Mouse (Mus musculus): ENCODE data around the gene Gm19668.
"Not testable (repeated sequence)": the region's sequence is repeated elsewhere in the genome, so short reads cannot be mapped to it uniquely, and the experiment has no call there.

The Gm19668 gene

GRCm38 (mm10) chr10:77798921-77799508, at the start of gene Gm19668:
Gm19668 (minus strand) TSS chr10:77799133.
- no peak for DNase-seq

- DNase-seq = no peak
Observed at GRCm38 (mm10) chr10:77847538-77847937, 48.6 kb upstream of the Gm19668 start.

GRCm38 (mm10) chr10:77846961-77847360, 48.0 kb upstream of the Gm19668 start:
- DNase-seq = no peak

- DNase-seq = no peak
Observed at GRCm38 (mm10) chr10:77846503-77846902, 47.6 kb upstream of the Gm19668 start, which contains the start of gene Gm36176. Gm36176 (plus strand) TSS chr10:77846803.

DNA sequence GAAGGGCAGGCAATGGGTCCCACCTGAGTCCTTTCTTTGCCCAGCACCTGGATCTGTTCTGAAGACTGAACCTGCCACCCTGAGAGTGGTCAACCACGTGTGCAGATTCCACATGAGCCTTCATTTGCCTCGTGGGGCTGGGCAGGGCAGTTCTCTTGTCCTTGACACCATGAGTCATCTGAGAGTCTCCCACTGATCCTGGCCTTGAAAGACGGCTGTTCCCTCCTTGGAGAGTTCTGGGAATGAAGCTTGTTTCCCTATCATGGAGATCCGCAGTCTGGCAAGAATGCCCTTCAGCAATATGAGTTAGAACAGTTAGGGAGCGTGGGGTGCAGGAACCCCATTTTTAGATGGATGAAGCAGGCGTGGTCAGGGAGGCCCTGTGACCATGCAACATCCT, 40.1 kb upstream of the Gm19668 start:
- no peak for DNase-seq

- DNase-seq = no peak
Observed at GRCm38 (mm10) chr10:77835647-77836046, 36.7 kb upstream of the Gm19668 start, which contains the start of gene Krtap10-10. Krtap10-10 (plus strand) TSS chr10:77835947.

GRCm38 (mm10) chr10:77826951-77827350, 28.0 kb upstream of the Gm19668 start, which contains the start of gene Krtap10-4:
Krtap10-4 (minus strand) TSS chr10:77827095.
- peak; percentile 8 to 45 for DNase-seq

GRCm38 (mm10) chr10:77819203-77819602, 20.3 kb upstream of the Gm19668 start:
- no peak for DNase-seq

DNA sequence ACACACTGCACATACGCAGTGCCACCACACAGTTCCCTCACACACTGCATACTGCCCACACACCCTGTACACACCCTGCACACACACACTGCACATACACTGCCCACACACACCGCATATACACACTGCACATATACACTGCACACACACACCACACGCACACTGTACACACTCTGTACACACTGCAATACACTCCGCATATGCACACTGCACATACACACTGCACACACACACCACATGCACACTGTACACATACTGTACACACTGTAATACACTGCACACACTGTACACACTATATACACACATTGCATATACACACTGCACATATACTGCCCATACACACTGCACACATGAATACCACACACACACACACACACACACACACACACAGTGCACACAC, 19.6 kb upstream of the Gm19668 start:
- DNase-seq = no peak

- peak in 1 of 2 experiments; percentile 34 for DNase-seq
Observed at GRCm38 (mm10) chr10:77815514-77815913, 16.6 kb upstream of the Gm19668 start.

- no peak for DNase-seq
Observed at GRCm38 (mm10) chr10:77814382-77814781, 15.4 kb upstream of the Gm19668 start, which contains the start of gene Gm2696. Gm2696 (plus strand) TSS chr10:77814682.

GRCm38 (mm10) chr10:77811743-77812142, 12.8 kb upstream of the Gm19668 start, which contains the start of gene Gm9507:
Gm9507 (minus strand) TSS chr10:77811843.
- DNase-seq = no peak

DNA sequence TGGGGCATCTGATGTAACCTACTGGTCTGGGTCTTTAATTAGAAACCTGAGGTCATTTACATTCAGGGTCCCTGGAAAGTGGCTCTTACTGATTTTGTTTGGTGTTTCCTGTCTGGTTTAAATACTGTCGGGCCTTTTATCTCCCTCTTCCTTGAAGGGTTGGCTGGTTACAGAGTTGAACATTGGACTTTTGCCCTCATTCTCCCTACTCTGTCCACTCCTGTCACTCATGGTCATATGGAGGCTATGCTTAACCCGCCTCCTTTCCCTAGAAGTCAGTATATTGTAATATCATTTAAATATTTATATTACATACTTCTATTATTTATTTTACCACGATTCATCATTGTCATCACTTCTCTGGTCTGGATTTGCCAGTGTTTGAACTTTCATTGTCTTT, 5.2 kb upstream of the Gm19668 start:
- no peak for DNase-seq

DNA sequence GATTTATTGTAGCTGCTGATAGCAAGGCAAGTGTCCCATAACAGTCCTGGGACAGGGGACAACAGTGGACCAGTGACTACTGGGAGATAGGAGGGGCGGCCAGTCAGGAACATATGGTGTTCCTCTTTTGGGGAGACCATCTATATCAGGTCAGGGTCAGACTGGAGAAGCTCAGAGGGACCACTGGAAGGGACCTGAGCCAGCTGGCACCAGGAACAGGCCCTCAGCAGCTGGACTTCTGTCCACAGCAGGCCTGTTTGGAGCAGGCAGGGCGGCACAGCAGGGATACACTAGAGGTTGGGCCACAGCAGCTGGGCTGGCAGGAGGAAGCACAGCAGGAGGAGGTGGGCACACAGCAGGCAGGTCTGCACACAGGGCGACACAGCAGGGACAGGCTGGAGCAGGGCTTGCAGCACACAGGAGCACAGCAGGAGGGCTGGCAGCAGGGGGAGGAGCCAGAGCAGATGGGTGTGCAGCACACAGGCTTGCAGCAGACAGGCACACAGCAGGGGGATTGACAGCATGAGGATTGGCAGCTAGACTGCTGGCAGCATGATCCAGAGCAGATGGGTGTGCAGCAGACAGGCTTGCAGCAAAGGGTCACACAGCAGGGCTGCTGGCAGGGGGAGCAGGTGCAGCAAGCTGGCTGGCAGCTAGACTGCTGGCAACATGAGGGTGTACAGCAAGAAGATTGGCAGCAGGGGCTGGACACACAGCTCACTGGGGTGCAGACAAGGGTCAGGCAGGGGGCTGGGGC, 591 bp downstream of the Gm19668 start:
- DNase-seq = peak in 1 of 2 experiments; percentile 52

DNA sequence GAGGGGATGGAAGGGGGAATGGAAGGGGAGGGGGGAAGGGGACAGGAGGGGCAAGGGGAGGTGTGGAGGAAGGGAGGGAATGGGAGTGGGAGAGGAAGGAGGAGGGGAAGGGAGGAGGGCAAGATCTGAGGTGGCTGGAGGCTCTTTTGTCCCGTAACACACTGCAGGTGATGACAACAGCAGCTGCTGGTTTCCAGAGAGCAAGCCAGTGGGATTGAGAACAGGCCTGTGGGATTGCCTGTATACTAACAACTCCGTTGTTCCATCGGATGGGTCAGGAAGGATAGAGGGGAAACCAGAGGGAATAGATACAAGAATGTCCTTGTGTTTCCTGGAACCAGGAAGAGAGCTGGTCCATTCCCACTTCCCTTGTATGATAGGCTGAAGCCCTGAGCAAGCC, 1.3 kb downstream of the Gm19668 start:
- no peak for DNase-seq

DNA sequence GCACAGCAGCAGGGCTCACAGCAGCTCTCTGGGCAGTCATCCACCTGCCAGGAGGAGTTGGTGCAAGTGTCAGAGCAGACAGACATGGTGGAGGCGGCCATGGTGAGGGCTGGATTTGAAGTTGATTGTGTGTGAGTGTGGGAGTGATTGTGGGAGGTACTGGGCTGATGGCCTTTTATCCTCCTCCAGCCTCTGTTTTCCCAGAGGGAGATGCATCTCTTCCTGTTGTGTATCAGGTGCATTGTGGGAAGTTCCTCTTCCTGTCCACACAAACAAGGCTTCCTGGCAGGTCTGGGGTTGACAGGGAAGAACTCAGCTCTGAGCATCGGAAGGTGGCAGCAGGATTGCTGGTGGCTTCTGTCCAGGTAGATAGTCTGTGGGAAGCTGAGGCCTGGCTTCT, 4.0 kb downstream of the Gm19668 start, which contains the start of gene Gm9639:
TSS of gene Gm9639 (minus strand) at position 101 of the 400 bp plus-strand sequence.
- no peak for DNase-seq

DNA sequence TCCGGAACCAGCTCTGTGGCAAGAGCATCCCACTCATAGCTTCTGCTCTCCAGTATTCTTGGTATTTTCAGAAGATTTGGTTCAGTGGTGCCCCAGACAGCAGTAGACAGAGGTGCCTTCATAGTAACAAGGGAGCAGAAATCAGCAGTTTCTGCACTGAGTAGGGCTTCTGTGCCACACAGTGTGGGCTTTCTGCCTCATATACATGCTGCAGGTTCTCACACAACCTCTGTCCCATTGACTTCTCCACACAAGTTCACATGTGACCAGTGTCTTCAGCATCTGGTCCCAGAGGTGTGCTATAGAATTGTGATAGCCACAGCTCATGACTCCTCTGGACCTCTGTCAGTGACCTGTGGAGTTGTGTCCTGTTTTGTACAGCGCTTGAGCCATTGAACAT, 10.3 kb downstream of the Gm19668 start:
- no peak for DNase-seq

DNA sequence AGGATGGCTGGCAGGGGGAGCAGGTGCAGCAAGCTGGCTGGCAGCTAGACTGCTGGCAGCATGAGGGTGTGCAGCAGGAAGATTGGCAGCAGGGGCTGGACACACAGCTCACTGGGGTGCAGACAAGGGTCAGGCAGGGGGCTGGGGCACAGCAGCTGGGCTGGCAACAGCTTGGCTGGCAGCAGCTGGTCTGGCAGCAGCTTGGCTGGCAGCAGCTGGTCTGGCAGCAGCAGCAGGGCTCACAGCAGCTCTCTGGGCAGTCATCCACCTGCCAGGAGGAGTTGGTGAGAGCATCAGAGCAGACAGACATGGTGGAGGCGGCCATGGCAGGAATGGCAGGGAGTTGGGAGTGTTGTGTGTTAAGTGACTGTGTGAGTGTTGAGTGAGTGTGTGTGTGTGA, 11.1 kb downstream of the Gm19668 start, which contains the start of gene Gm7137:
TSS of gene Gm7137 (minus strand) at position 325 of the 400 bp plus-strand sequence.
- DNase-seq = not testable (repeated sequence)

DNA sequence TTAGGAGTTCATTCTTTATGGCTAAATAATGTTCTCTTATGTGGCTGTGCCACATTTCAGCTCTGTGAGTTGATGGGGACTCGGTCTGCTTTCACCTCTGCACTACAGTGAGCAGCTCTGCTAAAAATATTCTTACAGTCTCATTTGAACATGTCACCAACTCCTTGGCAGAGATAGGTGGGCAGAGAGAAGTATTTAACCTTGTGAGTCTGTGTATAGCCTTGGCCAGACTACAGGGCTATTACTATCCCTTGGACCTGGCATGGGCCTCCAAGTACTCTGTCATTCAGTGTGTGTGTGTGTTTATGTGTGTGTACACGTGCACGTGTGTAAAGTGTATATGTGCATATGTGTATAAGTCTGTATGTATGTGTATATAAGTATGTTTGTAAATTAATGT, 15.5 kb downstream of the Gm19668 start:
- not testable (repeated sequence) for DNase-seq

DNA sequence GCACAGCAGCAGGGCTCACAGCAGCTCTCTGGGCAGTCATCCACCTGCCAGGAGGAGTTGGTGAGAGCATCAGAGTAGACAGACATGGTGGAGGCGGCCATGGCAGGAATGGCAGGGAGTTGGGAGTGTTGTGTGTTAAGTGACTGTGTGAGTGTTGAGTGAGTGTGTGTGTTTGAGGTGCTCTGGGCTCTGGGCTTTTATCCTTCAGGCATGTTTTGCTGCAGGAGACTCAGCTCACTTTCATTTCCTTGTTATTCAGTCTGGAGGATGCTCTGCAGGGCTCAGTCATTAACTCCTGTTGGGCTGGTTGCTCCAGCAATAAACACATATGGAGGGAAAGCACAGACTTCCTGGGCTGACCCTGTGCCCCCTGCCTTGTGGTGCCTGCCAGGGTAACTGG, 16.5 kb downstream of the Gm19668 start, which contains the start of gene Gm3250:
TSS of gene Gm3250 (minus strand) at position 101 of the 400 bp plus-strand sequence.
- DNase-seq = not testable (repeated sequence)

GRCm38 (mm10) chr10:77776844-77777243, 22.1 kb downstream of the Gm19668 start, which contains the start of gene Gm7138:
Gm7138 (minus strand) TSS chr10:77776944.
- DNase-seq = not testable (repeated sequence)

DNA sequence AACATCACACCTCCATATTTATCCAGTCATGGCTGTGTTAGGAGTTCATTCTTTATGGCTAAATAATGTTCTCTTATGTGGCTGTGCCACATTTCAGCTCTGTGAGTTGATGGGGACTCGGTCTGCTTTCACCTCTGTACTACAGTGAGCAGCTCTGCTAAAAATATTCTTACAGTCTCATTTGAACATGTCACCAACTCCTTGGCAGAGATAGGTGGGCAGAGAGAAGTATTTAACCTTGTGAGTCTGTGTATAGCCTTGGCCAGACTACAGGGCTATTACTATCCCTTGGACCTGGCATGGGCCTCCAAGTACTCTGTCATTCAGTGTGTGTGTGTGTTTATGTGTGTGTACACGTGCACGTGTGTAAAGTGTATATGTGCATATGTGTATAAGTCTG, 26.8 kb downstream of the Gm19668 start:
- DNase-seq = not testable (repeated sequence)

- not testable (repeated sequence) for DNase-seq
Observed at GRCm38 (mm10) chr10:77771225-77771624, 27.7 kb downstream of the Gm19668 start, which contains the start of gene Gm3238. Gm3238 (minus strand) TSS chr10:77771325.

Data from lung, postnatal 4 days (tissue).